8 mouse cellular contexts compared by ENCODE assay signal in the genomic region with DNA sequence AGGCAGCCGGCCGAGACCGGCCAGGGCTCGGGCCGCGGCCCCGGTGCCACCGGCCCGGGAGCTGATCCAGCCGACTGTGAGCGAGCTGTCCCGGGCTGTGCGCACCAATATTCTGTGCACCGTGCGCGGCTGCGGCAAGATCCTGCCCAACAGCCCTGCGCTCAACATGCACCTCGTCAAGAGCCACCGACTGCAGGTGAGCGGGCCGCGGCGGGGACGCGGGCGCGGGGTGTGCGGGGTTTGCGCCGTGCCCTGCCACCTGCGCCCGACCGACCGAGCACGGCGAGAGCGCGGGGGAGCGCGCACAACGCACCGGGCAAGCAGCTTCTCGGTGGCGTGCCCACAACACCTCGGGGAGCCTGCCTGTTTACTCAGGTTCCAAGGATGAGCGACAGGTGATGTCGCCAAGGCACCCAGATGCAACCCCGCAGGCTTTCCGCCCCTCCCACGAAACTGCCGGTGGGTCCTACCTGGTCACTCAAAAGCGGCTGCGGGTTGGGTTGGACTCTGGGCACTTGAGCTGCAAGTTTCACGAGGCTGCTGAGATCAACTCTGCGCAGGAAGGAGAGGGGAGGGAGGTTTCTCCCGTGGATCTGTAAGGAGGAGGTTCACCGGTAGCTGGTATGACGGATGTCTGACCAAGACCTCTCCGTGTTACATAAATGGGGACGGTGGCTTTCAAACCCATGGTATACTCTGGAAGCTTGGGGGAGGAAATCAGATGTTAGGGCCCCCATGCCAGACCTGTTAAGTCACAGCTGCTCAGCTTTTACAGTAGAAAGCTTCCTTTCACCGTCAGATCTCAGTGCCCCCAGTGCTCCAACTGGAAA. TPM values are rescaled to one million over a fixed set of nuclear protein-coding genes. Genes with fewer than 3 reads are reported as not detected.
A peak's percentile ranks its signal among the peaks of the same experiment; 100 is the strongest.
DNase-seq lines count a peak whose midpoint lies in the region; ATAC-seq and TF ChIP-seq lines count a peak whose summit lies in the region.

No protein-coding gene starts in this region.

- no peaks in the 10 kb centered on the region for H3K9me3 ChIP-seq in CH12.LX (replicated peaks; ENCODE audit: low read length)
- no peaks in the 10 kb centered on the region for H3K9me3 ChIP-seq in forebrain, embryonic 11.5 days (ENCODE audit: control insufficient read depth, low read length)
- H3K9me3 ChIP-seq in hindbrain, embryonic 10.5 days = no peaks in the 10 kb centered on the region

- no peaks in the 10 kb centered on the region for H3K27me3 ChIP-seq in CH12.LX (replicated peaks)
- H3K27me3 ChIP-seq in forebrain, embryonic 11.5 days (ENCODE audit: control insufficient read depth, insufficient read depth, low read length) = no peaks in the 10 kb centered on the region
- H3K27me3 ChIP-seq in hindbrain, embryonic 10.5 days (ENCODE audit: insufficient read depth, poor library complexity, severe bottlenecking) = no peaks in the 10 kb centered on the region

- intact Hi-C loops in left cerebral cortex, postnatal 25 days (cut with DNase I) = loop anchor here (1.0 to 10.0 kb wide), 3 partner anchors 36 to 531 kb away; no protein-coding TSS in a partner anchor

- H3K4me3 ChIP-seq in CH12.LX (replicated peaks in 1 of 3; ENCODE audit: low read depth in 2 of 3, low read length in 2 of 3, poor library complexity in 1 of 3) = peak overlapping the region; percentile 69 to 98 (median 98)
- H3K4me3 ChIP-seq in forebrain, embryonic 11.5 days (ENCODE audit: low read depth, low read length) = peak overlapping the region; percentile 94
- peak overlapping the region; percentile 89 for H3K4me3 ChIP-seq in hindbrain, embryonic 10.5 days

- ATAC-seq in forebrain, embryonic 11.5 days (replicated peaks; ENCODE audit: low FRiP score) = peak; percentile 81; the same call in 1 of the 2 replicates
- ATAC-seq in megakaryocyte, adult 5-6 weeks (ENCODE audit: poor library complexity, severe bottlenecking) = 0 out of 2 replicates have a peak, but pooled peaks have one; percentile 8

- dilution Hi-C loops in CH12.LX (cut with MboI; ENCODE audit: extremely low pct_ligation_motif_present, extremely low pct_unique_long_range_greater_than_20kb, low sequenced_read_pairs) = no loop called here

- peaks cover 40% of the 10 kb centered on the region for H3K79me2 ChIP-seq in CH12.LX (replicated peaks; ENCODE audit: control insufficient read depth, extremely low read depth, insufficient read depth, poor library complexity, severe bottlenecking)

- peaks cover 11 to 36% of the 10 kb centered on the region in 2 experiments for H3K4me1 ChIP-seq in CH12.LX (ENCODE audit: control insufficient read depth in 1 of 2, insufficient read depth in 2 of 2)
- H3K4me1 ChIP-seq in forebrain, embryonic 11.5 days (replicated peaks; ENCODE audit: control insufficient read depth, insufficient read depth, low read length) = peaks cover 9% of the 10 kb centered on the region
- H3K4me1 ChIP-seq in hindbrain, embryonic 10.5 days (replicated peaks) = peaks cover 35% of the 10 kb centered on the region

- WGBS in forebrain, embryonic 11.5 days = under 1% methylated on average over 62 of the region's 62 CpGs
- WGBS in hindbrain, embryonic 10.5 days = under 1% methylated on average over 62 of the region's 62 CpGs

- no peak for TF ChIP-seq RAD21 in CH12.LX (IDR thresholded peaks at IDR 0.05; ENCODE audit: low read depth, low read length)

- TF ChIP-seq EP300 in CH12.LX (IDR thresholded peaks at IDR 0.05; ENCODE audit: low read length) = no peak; the same call in 1 of the 2 replicates

- peak overlapping the region; percentile 79 for H3K9ac ChIP-seq in CH12.LX (ENCODE audit: insufficient read depth, low read depth)
- peak overlapping the region; percentile 85 for H3K9ac ChIP-seq in forebrain, embryonic 11.5 days (ENCODE audit: low read length)

- H3K27ac ChIP-seq in CH12.LX (ENCODE audit: insufficient read depth, low read depth) = peak overlapping the region; percentile 92
- no peak overlapping the region for H3K27ac ChIP-seq in forebrain, embryonic 11.5 days (ENCODE audit: low read depth, low read length)
- H3K27ac ChIP-seq in hindbrain, embryonic 10.5 days = peak overlapping the region; percentile 89

- peaks cover 10 to 37% of the 10 kb centered on the region in 2 experiments for H3K36me3 ChIP-seq in CH12.LX (replicated peaks in 1 of 2; ENCODE audit: control insufficient read depth in 1 of 2, insufficient read depth in 1 of 2, low read length in 1 of 2)
- no peaks in the 10 kb centered on the region for H3K36me3 ChIP-seq in forebrain, embryonic 11.5 days (ENCODE audit: control insufficient read depth, insufficient read depth, low read length)
- peaks cover 41% of the 10 kb centered on the region for H3K36me3 ChIP-seq in hindbrain, embryonic 10.5 days

- TF ChIP-seq POLR2A in CH12.LX (IDR thresholded peaks at IDR 0.05; ENCODE audit: low read depth, low read length) = no peak

- in situ Hi-C loops in CH12.LX (cut with MboI; ENCODE audit: low pct_ligation_motif_present, low pct_unique_long_range_greater_than_20kb, low sequenced_read_pairs) = no loop called here

- DNase-seq in CH12.LX (ENCODE audit: extremely low read depth) = peak; percentile 58
- peak; percentile 43 for DNase-seq in adrenal gland, postnatal 10 days
- peak; percentile 58 for DNase-seq in forebrain, embryonic 11.5 days (ENCODE audit: low spot score)
- peak; percentile 29 for DNase-seq in hindbrain, embryonic 10.5 days (ENCODE audit: low spot score)
- DNase-seq in left cerebral cortex, postnatal 25 days (ENCODE audit: low spot score in 2 of 2) = peak; percentile 49 to 60
- DNase-seq in right cerebral cortex, postnatal 25 days = peak; percentile 53
- DNase-seq in ovary, postnatal 36 days (ENCODE audit: low spot score) = no peak

- no peak for TF ChIP-seq CTCF in CH12.LX (conservative IDR thresholded peaks at IDR 0.05 in 1 of 2, IDR thresholded peaks at IDR 0.05 in 1 of 2; ENCODE audit: low read depth in 2 of 2, low read length in 2 of 2)

- peak overlapping the region; percentile 98 for H3K4me2 ChIP-seq in CH12.LX (ENCODE audit: insufficient read depth, low read depth, poor library complexity, severe bottlenecking)
- H3K4me2 ChIP-seq in forebrain, embryonic 11.5 days (ENCODE audit: low read depth, low read length, severe bottlenecking) = peak overlapping the region; percentile 97

TF ChIP-seq in CH12.LX, 34 proteins besides CTCF, POLR2A, EP300 and RAD21 (continues in another document):
- no peak for TF ChIP-seq ZNF384 (IDR thresholded peaks at IDR 0.05; ENCODE audit: low read depth, low read length)
- peak; percentile 35; the same call in 1 of the 2 replicates for TF ChIP-seq CHD2 (IDR thresholded peaks at IDR 0.05; ENCODE audit: low read length)

RNA-seq across cellular contexts. Expression of gene Atmin, which starts 0.6 kb away (rescaled TPM):
- total RNA-seq in CH12.LX (2012; rRNA removed) (13.5 and 14.8 TPM in 2 replicates), CH12.LX (2014; rRNA removed) (9.3 and 9.4 TPM in 2 replicates)
- 16.0 and 22.0 TPM in 2 replicates for polyA plus RNA-seq in CH12.LX (2012; ENCODE audit: insufficient read length, low read depth)
- 10 to 100 TPM; 16.0 to 19.0 TPM for total RNA-seq in adrenal gland, postnatal 10 days (2021)
- 18.6 and 19.8 TPM in 2 replicates for polyA plus RNA-seq in forebrain, embryonic 11.5 days (2014; fragmentation: Nextera tagmentation; extraction: Ambion mirVana)
- polyA plus RNA-seq in hindbrain, embryonic 10.5 days (2016; fragmentation: Nextera tagmentation; extraction: Ambion mirVana) = 13.8 and 16.0 TPM in 2 replicates
- total RNA-seq in left cerebral cortex, postnatal 25 days (2021) = 10 to 100 TPM; 60.8 to 62.8 TPM
- 12.3 and 14.5 TPM in 2 replicates for total RNA-seq in megakaryocyte, adult 5-6 weeks (2015)
- total RNA-seq in megakaryocyte, adult 5-6 weeks (2017) = 8.6 and 11.3 TPM in 2 replicates

RNA-seq across cellular contexts. Expression of gene Cenpn, which starts 22.2 kb away (rescaled TPM):
- 26.3 and 28.1 TPM in 2 replicates for total RNA-seq in CH12.LX (2012; rRNA removed)
- total RNA-seq in CH12.LX (2014; rRNA removed) = 51.3 and 52.0 TPM in 2 replicates
- 44.1 and 45.6 TPM in 2 replicates for polyA plus RNA-seq in CH12.LX (2012; ENCODE audit: insufficient read length, low read depth)
- total RNA-seq in adrenal gland, postnatal 10 days (2021) = 10 to 100 TPM in 1 of 2 experiments, 1 to 10 TPM in 1; 7.1 to 10.5 TPM
- polyA plus RNA-seq in forebrain, embryonic 11.5 days (2014; fragmentation: Nextera tagmentation; extraction: Ambion mirVana) = 58.3 and 59.5 TPM in 2 replicates
- polyA plus RNA-seq in hindbrain, embryonic 10.5 days (2016; fragmentation: Nextera tagmentation; extraction: Ambion mirVana) = 48.3 and 62.6 TPM in 2 replicates
- total RNA-seq in left cerebral cortex, postnatal 25 days (2021) = 1 to 10 TPM; 1.3 to 1.6 TPM
- 26.9 and 35.6 TPM in 2 replicates for total RNA-seq in megakaryocyte, adult 5-6 weeks (2015)
- total RNA-seq in megakaryocyte, adult 5-6 weeks (2017) = 35.7 and 36.8 TPM in 2 replicates

RNA-seq across cellular contexts. Expression of gene Cmc2, which starts 22.5 kb away (rescaled TPM):
- total RNA-seq in CH12.LX (2012; rRNA removed) (29.1 and 33.6 TPM in 2 replicates), CH12.LX (2014; rRNA removed) (34.4 and 39.4 TPM in 2 replicates)
- 55.1 and 56.5 TPM in 2 replicates for polyA plus RNA-seq in CH12.LX (2012; ENCODE audit: insufficient read length, low read depth)
- total RNA-seq in adrenal gland, postnatal 10 days (2021) = 10 to 100 TPM; 40.1 to 46.4 TPM
- polyA plus RNA-seq in forebrain, embryonic 11.5 days (2014; fragmentation: Nextera tagmentation; extraction: Ambion mirVana) = 71.4 and 83.9 TPM in 2 replicates
- 79.5 and 79.7 TPM in 2 replicates for polyA plus RNA-seq in hindbrain, embryonic 10.5 days (2016; fragmentation: Nextera tagmentation; extraction: Ambion mirVana)
- total RNA-seq in left cerebral cortex, postnatal 25 days (2021) = 10 to 100 TPM; 15.9 to 20.2 TPM
- 43.3 and 49.2 TPM in 2 replicates for total RNA-seq in megakaryocyte, adult 5-6 weeks (2015)
- 51.7 and 66.0 TPM in 2 replicates for total RNA-seq in megakaryocyte, adult 5-6 weeks (2017)

RNA-seq across cellular contexts. Expression of gene 1700030J22Rik, which starts 35.0 kb away (rescaled TPM):
- total RNA-seq in CH12.LX (2012; rRNA removed) (0.21 and 0.25 TPM in 2 replicates), CH12.LX (2014; rRNA removed) (0.35 TPM in 1 of 2 replicates, not detected in the other)
- polyA plus RNA-seq in CH12.LX (2012; ENCODE audit: insufficient read length, low read depth) = 0.46 and 0.64 TPM in 2 replicates
- 1 to 10 TPM in 1 of 2 experiments, under 1 TPM in 1; 0.99 to 1.2 TPM for total RNA-seq in adrenal gland, postnatal 10 days (2021)
- polyA plus RNA-seq in forebrain, embryonic 11.5 days (2014; fragmentation: Nextera tagmentation; extraction: Ambion mirVana) = 2.8 and 4.4 TPM in 2 replicates
- polyA plus RNA-seq in hindbrain, embryonic 10.5 days (2016; fragmentation: Nextera tagmentation; extraction: Ambion mirVana) = 2.8 and 4.2 TPM in 2 replicates
- total RNA-seq in left cerebral cortex, postnatal 25 days (2021) = 10 to 100 TPM; 11.1 to 13.3 TPM
- total RNA-seq in megakaryocyte, adult 5-6 weeks (2015) = 0.40 and 0.43 TPM in 2 replicates
- 0.29 and 0.37 TPM in 2 replicates for total RNA-seq in megakaryocyte, adult 5-6 weeks (2017)

RNA-seq across cellular contexts. Expression of gene Gcsh, which starts 49.6 kb away (rescaled TPM):
- 31.5 and 45.7 TPM in 2 replicates for total RNA-seq in CH12.LX (2012; rRNA removed)
- 66.4 and 74.6 TPM in 2 replicates for total RNA-seq in CH12.LX (2014; rRNA removed)
- 91.7 and 108 TPM in 2 replicates for polyA plus RNA-seq in CH12.LX (2012; ENCODE audit: insufficient read length, low read depth)
- total RNA-seq in adrenal gland, postnatal 10 days (2021) = 100 to 1,000 TPM; 145 to 162 TPM
- 159 and 166 TPM in 2 replicates for polyA plus RNA-seq in forebrain, embryonic 11.5 days (2014; fragmentation: Nextera tagmentation; extraction: Ambion mirVana)
- 153 and 181 TPM in 2 replicates for polyA plus RNA-seq in hindbrain, embryonic 10.5 days (2016; fragmentation: Nextera tagmentation; extraction: Ambion mirVana)
- 10 to 100 TPM; 35.3 to 39.1 TPM for total RNA-seq in left cerebral cortex, postnatal 25 days (2021)
- total RNA-seq in megakaryocyte, adult 5-6 weeks (2015) = 12.6 and 15.5 TPM in 2 replicates
- total RNA-seq in megakaryocyte, adult 5-6 weeks (2017) = 12.6 and 25.3 TPM in 2 replicates
